In the genomic region with DNA sequence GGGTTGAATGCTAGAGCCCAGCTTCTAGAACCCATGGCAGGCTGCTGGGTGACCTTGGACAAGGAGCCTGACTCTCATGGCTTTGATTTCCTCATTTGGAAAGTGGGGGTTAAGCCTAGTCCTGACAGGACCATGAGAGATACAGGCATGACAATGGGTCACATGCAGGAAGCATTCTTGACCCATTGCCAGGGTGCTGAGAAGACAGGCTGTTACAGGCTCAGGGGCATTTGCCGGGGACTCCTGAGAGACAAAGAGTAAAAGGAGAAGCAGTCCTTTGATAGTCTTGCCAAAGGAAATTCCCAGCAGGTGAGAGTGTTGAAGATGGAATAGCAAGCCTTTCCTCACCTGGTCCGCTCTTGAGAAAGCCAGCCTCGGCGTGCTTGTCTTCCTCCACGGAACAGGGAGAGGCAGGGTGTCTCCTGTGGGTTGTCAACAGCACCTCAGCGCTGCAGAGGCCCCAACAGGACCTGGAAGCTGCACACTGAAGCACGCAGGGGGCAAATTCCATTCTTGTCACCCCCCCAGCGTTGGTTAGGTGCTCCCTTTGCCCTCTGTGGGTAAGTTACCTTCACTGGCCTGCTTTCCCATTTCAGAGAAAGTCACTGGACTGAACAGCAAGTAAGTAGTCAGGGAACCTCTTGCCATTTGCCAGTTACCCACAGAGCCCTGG, we compare ENCODE assay signal across 9 mouse cellular contexts.
DNase-seq lines count a peak whose midpoint lies in the region; ATAC-seq lines count a peak whose summit lies in the region.
"Had no signal": no experiment of that assay in that cellular context is flagged by ENCODE, and none has a peak within 500 bp of the region (broad histone marks: within the 10 kb centered on the region; RNA-seq: fewer than 3 reads in every experiment).

No protein-coding gene starts in this region.

- no peaks in the 10 kb centered on the region for H3K9me3 ChIP-seq in forebrain, embryonic 16.5 days (ENCODE audit: control insufficient read depth, low read length)
- H3K9me3 ChIP-seq: midbrain, embryonic 13.5 days had no signal

- ATAC-seq in forebrain, embryonic 16.5 days: no peak
- ATAC-seq: midbrain, embryonic 13.5 days had no signal

- H3K4me1 ChIP-seq in forebrain, embryonic 16.5 days (replicated peaks; ENCODE audit: control insufficient read depth, insufficient read depth, low read length): no peaks in the 10 kb centered on the region
- H3K4me1 ChIP-seq: midbrain, embryonic 13.5 days had no signal

- H3K27me3 ChIP-seq in forebrain, embryonic 16.5 days (replicated peaks; ENCODE audit: control insufficient read depth, insufficient read depth, low read length): no peaks in the 10 kb centered on the region
- H3K27me3 ChIP-seq: midbrain, embryonic 13.5 days had no signal

- no peaks in the 10 kb centered on the region for H3K36me3 ChIP-seq in forebrain, embryonic 16.5 days (ENCODE audit: control insufficient read depth, insufficient read depth)
- H3K36me3 ChIP-seq: midbrain, embryonic 13.5 days had no signal

- no peak overlapping the region for H3K4me3 ChIP-seq in forebrain, embryonic 16.5 days (replicated peaks; ENCODE audit: low read length)
- H3K4me3 ChIP-seq: midbrain, embryonic 13.5 days had no signal

- no peak overlapping the region for H3K27ac ChIP-seq in forebrain, embryonic 16.5 days (ENCODE audit: low read length)
- H3K27ac ChIP-seq: midbrain, embryonic 13.5 days had no signal

- DNase-seq in adrenal gland, adult (ENCODE audit: inconsistent age in 2 of 2, low spot score in 1 of 2): peak; percentile 61 to 83
- no peak for DNase-seq in adrenal gland, postnatal 10 days
- peak; percentile 17 for DNase-seq in adrenal gland, postnatal 25 days
- DNase-seq in heart, adult 18-20 months: peak; percentile 57 to 66
- peak; percentile 59 for DNase-seq in kidney, postnatal 10 days
- DNase-seq in left cerebral cortex, adult 11 months (ENCODE audit: low spot score): no peak
- no peak for DNase-seq in thymus, postnatal 25 days

- WGBS in forebrain, embryonic 16.5 days: 69% methylated on average over 8 of the region's 8 CpGs

- no peak overlapping the region for H3K9ac ChIP-seq in forebrain, embryonic 16.5 days (replicated peaks; ENCODE audit: low read depth, low read length)
- H3K9ac ChIP-seq: midbrain, embryonic 13.5 days had no signal

- H3K4me2 ChIP-seq in forebrain, embryonic 16.5 days (ENCODE audit: low read length): no peak overlapping the region
- H3K4me2 ChIP-seq: midbrain, embryonic 13.5 days had no signal

Comparison
In these comparisons a context has a peak if more than half of its experiments do, and no peak if none do; other contexts are left out.
1. DNase-seq: peak in adrenal gland, adult (2 of 2), adrenal gland, postnatal 25 days (single experiment), heart, adult 18-20 months (2 of 2) and kidney, postnatal 10 days (single experiment); none in adrenal gland, postnatal 10 days (single experiment), left cerebral cortex, adult 11 months (single experiment) and thymus, postnatal 25 days (single experiment).